Mouse (Mus musculus): ENCODE results near the gene Lrrc7. TPM values are rescaled to one million over a fixed set of nuclear protein-coding genes. Genes with fewer than 3 reads are reported as not detected.

The Lrrc7 gene
- polyA plus RNA-seq, 1 experiment from 2014 or later = 0.41 TPM

GRCm38 (mm10) chr3:158065256-158065655 is 496.8 kb downstream of the Lrrc7 start:
- WGBS = 86% methylated on average over 2 of the region's 2 CpGs
- no peak overlapping the region for H3K4me3 ChIP-seq (ENCODE audit: low read depth, low read length)
- DNase-seq (ENCODE audit: low spot score) (no peak), ATAC-seq (ENCODE audit: low FRiP score, low TSS enrichment) (no peak)
- no peak overlapping the region for H3K4me2 ChIP-seq (replicated peaks; ENCODE audit: low read depth)
- peaks cover 6% of the 10 kb centered on the region; the same call in 1 of the 2 replicates for H3K36me3 ChIP-seq (ENCODE audit: control insufficient read depth, insufficient read depth, low read length)
- no peaks in the 10 kb centered on the region for H3K4me1 ChIP-seq (replicated peaks; ENCODE audit: control insufficient read depth, insufficient read depth)
- no peaks in the 10 kb centered on the region for H3K9me3 ChIP-seq (ENCODE audit: control insufficient read depth, low read length)
- no peak overlapping the region for H3K27ac ChIP-seq (replicated peaks)
- TF ChIP-seq EP300 (optimal IDR thresholded peaks at IDR 0.05) (no peak), CTCF (IDR thresholded peaks at IDR 0.05; ENCODE audit: low read depth) (no peak)
- no peaks in the 10 kb centered on the region for H3K27me3 ChIP-seq (ENCODE audit: control insufficient read depth, insufficient read depth, low read length)
- H3K9ac ChIP-seq (ENCODE audit: low read length) = no peak overlapping the region

GRCm38 (mm10) chr3:158061811-158062523 is 500.1 kb downstream of the Lrrc7 start:
- DNase-seq (ENCODE audit: low spot score) = no peak
- Histone ChIP-seq H3K27ac (replicated peaks) (no peak overlapping the region), H3K27me3 (ENCODE audit: control insufficient read depth, insufficient read depth, low read length) (no peaks in the 10 kb centered on the region), H3K4me3 (ENCODE audit: low read depth, low read length) (no peak overlapping the region), H3K9ac (ENCODE audit: low read length) (no peak overlapping the region), H3K4me1 (replicated peaks; ENCODE audit: control insufficient read depth, insufficient read depth) (no peaks in the 10 kb centered on the region), H3K4me2 (replicated peaks; ENCODE audit: low read depth) (no peak overlapping the region), H3K36me3 (ENCODE audit: control insufficient read depth, insufficient read depth, low read length) (peaks cover 14% of the 10 kb centered on the region; the same call in 1 of the 2 replicates), H3K9me3 (ENCODE audit: control insufficient read depth, low read length) (no peaks in the 10 kb centered on the region)
- TF ChIP-seq EP300 (optimal IDR thresholded peaks at IDR 0.05) = no peak
- no peak for TF ChIP-seq CTCF (IDR thresholded peaks at IDR 0.05; ENCODE audit: low read depth)
- WGBS = 87% methylated on average over 5 of the region's 5 CpGs
- ATAC-seq (ENCODE audit: low FRiP score, low TSS enrichment) = peak; percentile 66; the same call in 1 of the 2 replicates

GRCm38 (mm10) chr3:158060621-158061291 is 501.3 kb downstream of the Lrrc7 start:
- Histone ChIP-seq H3K9ac (ENCODE audit: low read length) (no peak overlapping the region), H3K4me3 (ENCODE audit: low read depth, low read length) (no peak overlapping the region), H3K9me3 (ENCODE audit: control insufficient read depth, low read length) (no peaks in the 10 kb centered on the region), H3K4me1 (replicated peaks; ENCODE audit: control insufficient read depth, insufficient read depth) (no peaks in the 10 kb centered on the region), H3K27ac (replicated peaks) (no peak overlapping the region), H3K4me2 (replicated peaks; ENCODE audit: low read depth) (no peak overlapping the region), H3K36me3 (ENCODE audit: control insufficient read depth, insufficient read depth, low read length) (peaks cover 23% of the 10 kb centered on the region), H3K27me3 (ENCODE audit: control insufficient read depth, insufficient read depth, low read length) (no peaks in the 10 kb centered on the region)
- DNase-seq (ENCODE audit: low spot score) (no peak), ATAC-seq (ENCODE audit: low FRiP score, low TSS enrichment) (no peak)
- TF ChIP-seq CTCF (IDR thresholded peaks at IDR 0.05; ENCODE audit: low read depth) = no peak
- no peak for TF ChIP-seq EP300 (optimal IDR thresholded peaks at IDR 0.05)
- 86% methylated on average over 2 of the region's 2 CpGs for WGBS

DNA sequence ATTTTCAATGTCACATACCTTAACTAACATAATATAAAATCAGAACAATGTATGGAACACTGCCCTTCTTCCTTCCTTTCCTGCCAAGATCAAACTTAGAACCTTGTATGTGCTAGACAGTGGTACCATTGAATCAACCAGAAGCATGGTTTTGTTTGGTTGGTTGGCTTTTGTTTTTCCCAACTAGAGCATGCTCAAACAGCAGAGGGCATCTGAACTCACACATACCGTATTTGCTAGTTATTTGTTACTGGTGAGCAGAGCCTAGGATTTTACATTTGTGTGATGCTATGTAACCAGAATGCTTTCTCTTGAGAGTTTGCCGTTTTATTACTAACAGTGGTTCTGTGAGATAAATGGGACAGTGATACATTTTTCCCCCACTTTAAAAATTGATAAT is 512.5 kb downstream of the Lrrc7 start:
- Histone ChIP-seq H3K4me3 (ENCODE audit: low read depth, low read length) (no peak overlapping the region), H3K9me3 (ENCODE audit: control insufficient read depth, low read length) (no peaks in the 10 kb centered on the region), H3K36me3 (ENCODE audit: control insufficient read depth, insufficient read depth, low read length) (peaks cover 4% of the 10 kb centered on the region), H3K4me1 (replicated peaks; ENCODE audit: control insufficient read depth, insufficient read depth) (no peaks in the 10 kb centered on the region), H3K27ac (replicated peaks) (no peak overlapping the region), H3K4me2 (replicated peaks; ENCODE audit: low read depth) (no peak overlapping the region), H3K27me3 (ENCODE audit: control insufficient read depth, insufficient read depth, low read length) (no peaks in the 10 kb centered on the region), H3K9ac (ENCODE audit: low read length) (no peak overlapping the region)
- DNase-seq (ENCODE audit: low spot score) = no peak
- 82% methylated on average over 2 of the region's 2 CpGs for WGBS
- TF ChIP-seq CTCF (IDR thresholded peaks at IDR 0.05; ENCODE audit: low read depth) (no peak), EP300 (optimal IDR thresholded peaks at IDR 0.05) (no peak)
- ATAC-seq (ENCODE audit: low FRiP score, low TSS enrichment) = no peak

GRCm38 (mm10) chr3:158040755-158041154 is 521.3 kb downstream of the Lrrc7 start:
- no peaks in the 10 kb centered on the region for H3K27me3 ChIP-seq (ENCODE audit: control insufficient read depth, insufficient read depth, low read length)
- DNase-seq (ENCODE audit: low spot score) = no peak
- WGBS = 49% methylated on average over 2 of the region's 2 CpGs
- no peaks in the 10 kb centered on the region for H3K36me3 ChIP-seq (ENCODE audit: control insufficient read depth, insufficient read depth, low read length)
- H3K4me2 ChIP-seq (replicated peaks; ENCODE audit: low read depth) = no peak overlapping the region
- no peak overlapping the region for H3K4me3 ChIP-seq (ENCODE audit: low read depth, low read length)
- H3K9ac ChIP-seq (ENCODE audit: low read length) = no peak overlapping the region
- no peaks in the 10 kb centered on the region for H3K9me3 ChIP-seq (ENCODE audit: control insufficient read depth, low read length)
- H3K27ac ChIP-seq (replicated peaks) = no peak overlapping the region
- no peak for ATAC-seq (ENCODE audit: low FRiP score, low TSS enrichment)
- no peak for TF ChIP-seq EP300 (optimal IDR thresholded peaks at IDR 0.05)
- no peak for TF ChIP-seq CTCF (IDR thresholded peaks at IDR 0.05; ENCODE audit: low read depth)
- no peaks in the 10 kb centered on the region for H3K4me1 ChIP-seq (replicated peaks; ENCODE audit: control insufficient read depth, insufficient read depth)

GRCm38 (mm10) chr3:158038106-158038505 is 523.9 kb downstream of the Lrrc7 start:
- H3K27me3 ChIP-seq (ENCODE audit: control insufficient read depth, insufficient read depth, low read length) = no peaks in the 10 kb centered on the region
- no peaks in the 10 kb centered on the region for H3K36me3 ChIP-seq (ENCODE audit: control insufficient read depth, insufficient read depth, low read length)
- H3K4me3 ChIP-seq (ENCODE audit: low read depth, low read length) = no peak overlapping the region
- H3K4me1 ChIP-seq (replicated peaks; ENCODE audit: control insufficient read depth, insufficient read depth) = no peaks in the 10 kb centered on the region; the same call in 1 of the 2 replicates
- H3K27ac ChIP-seq (replicated peaks) = no peak overlapping the region
- H3K9me3 ChIP-seq (ENCODE audit: control insufficient read depth, low read length) = no peaks in the 10 kb centered on the region
- no peak for TF ChIP-seq CTCF (IDR thresholded peaks at IDR 0.05; ENCODE audit: low read depth)
- TF ChIP-seq EP300 (optimal IDR thresholded peaks at IDR 0.05) = no peak
- ATAC-seq (ENCODE audit: low FRiP score, low TSS enrichment) (no peak), DNase-seq (ENCODE audit: low spot score) (no peak)
- WGBS = 100% methylated on average over 3 of the region's 3 CpGs
- no peak overlapping the region for H3K4me2 ChIP-seq (replicated peaks; ENCODE audit: low read depth)
- H3K9ac ChIP-seq (ENCODE audit: low read length) = no peak overlapping the region
